ENCODE assay signal across 7 mouse cellular contexts in genomic region chrX:48342731-48343130, GRCm38 (mm10). TPM values are rescaled to one million over a fixed set of nuclear protein-coding genes. Genes with fewer than 3 reads are reported as not detected.
A peak's percentile ranks its signal among the peaks of the same experiment; 100 is the strongest.
DNase-seq lines count a peak whose midpoint lies in the region; ATAC-seq and TF ChIP-seq lines count a peak whose summit lies in the region.

No protein-coding gene starts in this region.

- no peak overlapping the region for H3K27ac ChIP-seq in spleen, adult 2 months (ENCODE audit: insufficient read depth, low read length)
- no peak overlapping the region for H3K27ac ChIP-seq in hindbrain, embryonic 14.5 days
- H3K27ac ChIP-seq in liver, postnatal 0 days (ENCODE audit: low read depth), result no peak overlapping the region
- H3K27ac ChIP-seq in stomach, postnatal 0 days (replicated peaks), result no peak overlapping the region

- no peak for TF ChIP-seq POLR2A in spleen, adult 2 months (IDR thresholded peaks at IDR 0.05; ENCODE audit: low read depth, low read length)

- no peak for TF ChIP-seq CTCF in spleen, adult 2 months (IDR thresholded peaks at IDR 0.05; ENCODE audit: extremely low read depth, insufficient read depth, insufficient read length, insufficient replicate concordance)
- no peak for TF ChIP-seq CTCF in liver, postnatal 0 days (IDR thresholded peaks at IDR 0.05; ENCODE audit: low read depth)
- no peak for TF ChIP-seq CTCF in stomach, postnatal 0 days (IDR thresholded peaks at IDR 0.05; ENCODE audit: low read depth)

- TF ChIP-seq EP300 in liver, postnatal 0 days (IDR thresholded peaks at IDR 0.05; ENCODE audit: low read depth), result no peak
- TF ChIP-seq EP300 in stomach, postnatal 0 days (optimal IDR thresholded peaks at IDR 0.05), result no peak

- no peak for DNase-seq in spleen, adult 2 months (ENCODE audit: low read depth in 1 of 2, low spot score in 2 of 2)
- no peak for DNase-seq in spleen, postnatal 4 days (ENCODE audit: low spot score in 2 of 2)
- DNase-seq in hindbrain, embryonic 14.5 days (ENCODE audit: low spot score), result no peak
- DNase-seq in liver, postnatal 0 days, result peak; percentile 13
- peak; percentile 14 for DNase-seq in stomach, postnatal 0 days (ENCODE audit: low spot score)
- DNase-seq in gastrocnemius, adult 8-10 months (ENCODE audit: low spot score in 2 of 2), result no peak

- ATAC-seq in erythroid progenitor cell, adult 5-6 weeks (replicated peaks; ENCODE audit: low FRiP score, poor library complexity, severe bottlenecking), result peak; percentile 5; the same call in 1 of the 2 replicates
- no peak for ATAC-seq in hindbrain, embryonic 14.5 days (ENCODE audit: low FRiP score)
- no peak for ATAC-seq in liver, postnatal 0 days
- no peak for ATAC-seq in stomach, postnatal 0 days (ENCODE audit: low FRiP score, low TSS enrichment)

- H3K4me1 ChIP-seq in spleen, adult 2 months (ENCODE audit: control insufficient read depth, insufficient read depth, insufficient read length), result no peaks in the 10 kb centered on the region; the same call in 1 of the 2 replicates
- H3K4me1 ChIP-seq in hindbrain, embryonic 14.5 days (replicated peaks; ENCODE audit: control insufficient read depth, insufficient read depth, low read length), result no peaks in the 10 kb centered on the region; the same call in 1 of the 2 replicates
- H3K4me1 ChIP-seq in liver, postnatal 0 days (ENCODE audit: insufficient read depth), result no peaks in the 10 kb centered on the region; the same call in none of the 2 replicates
- no peaks in the 10 kb centered on the region for H3K4me1 ChIP-seq in stomach, postnatal 0 days (replicated peaks; ENCODE audit: control insufficient read depth, insufficient read depth)

- peak overlapping the region; percentile 47; the same call in 1 of the 2 replicates for H3K9ac ChIP-seq in hindbrain, embryonic 14.5 days
- no peak overlapping the region; the same call in 1 of the 2 replicates for H3K9ac ChIP-seq in liver, postnatal 0 days (replicated peaks)
- H3K9ac ChIP-seq in stomach, postnatal 0 days (ENCODE audit: low read length), result peak overlapping the region; percentile 51; the same call in 1 of the 2 replicates

- H3K9me3 ChIP-seq in hindbrain, embryonic 14.5 days (ENCODE audit: control insufficient read depth, low read length), result no peaks in the 10 kb centered on the region
- H3K9me3 ChIP-seq in liver, postnatal 0 days (ENCODE audit: low read length), result no peaks in the 10 kb centered on the region
- H3K9me3 ChIP-seq in stomach, postnatal 0 days (ENCODE audit: control insufficient read depth, low read length), result no peaks in the 10 kb centered on the region

- H3K4me2 ChIP-seq in hindbrain, embryonic 14.5 days (replicated peaks), result peak overlapping the region; percentile 62
- H3K4me2 ChIP-seq in liver, postnatal 0 days (ENCODE audit: low read depth, low read length), result peak overlapping the region; percentile 89
- peak overlapping the region; percentile 71 for H3K4me2 ChIP-seq in stomach, postnatal 0 days (replicated peaks; ENCODE audit: low read depth)

- WGBS in spleen, adult 2 months, result 36% methylated on average over 16 of the region's 16 CpGs
- 8% methylated on average over 16 of the region's 16 CpGs for WGBS in hindbrain, embryonic 14.5 days
- 15% methylated on average over 14 of the region's 16 CpGs for WGBS in liver, postnatal 0 days (ENCODE audit: insufficient replicate concordance)
- WGBS in stomach, postnatal 0 days, result 20% methylated on average over 16 of the region's 16 CpGs

- H3K36me3 ChIP-seq in spleen, adult 2 months (ENCODE audit: control insufficient read depth, insufficient read depth, low read length), result no peaks in the 10 kb centered on the region
- no peaks in the 10 kb centered on the region for H3K36me3 ChIP-seq in hindbrain, embryonic 14.5 days (replicated peaks; ENCODE audit: control insufficient read depth, insufficient read depth)
- H3K36me3 ChIP-seq in liver, postnatal 0 days (replicated peaks; ENCODE audit: insufficient read depth, low read length), result no peaks in the 10 kb centered on the region
- H3K36me3 ChIP-seq in stomach, postnatal 0 days (ENCODE audit: control insufficient read depth, insufficient read depth, low read length), result no peaks in the 10 kb centered on the region

- H3K27me3 ChIP-seq in spleen, adult 2 months (ENCODE audit: control insufficient read depth, insufficient read depth, low read length), result peaks cover 5% of the 10 kb centered on the region; the same call in 1 of the 2 replicates
- H3K27me3 ChIP-seq in hindbrain, embryonic 14.5 days (ENCODE audit: control insufficient read depth, insufficient read depth, low read length), result 0 out of 2 replicates have a peak, but pooled peaks cover 3% of the 10 kb centered on the region
- H3K27me3 ChIP-seq in liver, postnatal 0 days (ENCODE audit: insufficient read depth, low read length), result 0 out of 2 replicates have a peak, but pooled peaks cover 3% of the 10 kb centered on the region
- no peaks in the 10 kb centered on the region for H3K27me3 ChIP-seq in stomach, postnatal 0 days (ENCODE audit: control insufficient read depth, insufficient read depth, low read length)

- H3K4me3 ChIP-seq in spleen, adult 2 months (ENCODE audit: extremely low read depth, insufficient read depth, insufficient read length), result peak overlapping the region; percentile 59
- H3K4me3 ChIP-seq in hindbrain, embryonic 14.5 days (replicated peaks; ENCODE audit: low read length), result peak overlapping the region; percentile 44
- peak overlapping the region; percentile 61 for H3K4me3 ChIP-seq in liver, postnatal 0 days (ENCODE audit: low read depth, low read length)
- H3K4me3 ChIP-seq in stomach, postnatal 0 days (ENCODE audit: low read depth, low read length), result peak overlapping the region; percentile 53

RNA-seq across cellular contexts. Expression of gene Bcorl1, which starts 1.6 kb away (rescaled TPM):
- polyA plus RNA-seq in spleen, adult 2 months (2012; rRNA removed), result 3.1 and 3.4 TPM in 2 replicates
- total RNA-seq in erythroid progenitor cell, adult 5-6 weeks (2015; ENCODE audit: low replicate concordance), result 32.1 and 40.2 TPM in 2 replicates
- 86.3 and 87.1 TPM in 2 replicates for total RNA-seq in erythroid progenitor cell, adult 5-6 weeks (2017; ENCODE audit: low replicate concordance)
- polyA plus RNA-seq in hindbrain, embryonic 14.5 days (2014; fragmentation: Nextera tagmentation; extraction: Ambion mirVana), result 6.9 and 8.1 TPM in 2 replicates
- 1.5 TPM in 2 replicates for polyA plus RNA-seq in liver, postnatal 0 days (2015; fragmentation: Nextera tagmentation; extraction: Ambion mirVana)
- polyA plus RNA-seq in stomach, postnatal 0 days (2015; fragmentation: Nextera tagmentation; extraction: Ambion mirVana), result 2.1 and 2.2 TPM in 2 replicates
- 1 to 10 TPM; 6.2 to 9.3 (median 8.0) TPM for total RNA-seq in gastrocnemius, adult 8-10 months (2022)

Comparison
In these comparisons a context has a peak if more than half of its experiments do, and no peak if none do; other contexts are left out.
1. DNase-seq: peak in liver, postnatal 0 days (single experiment) and stomach, postnatal 0 days (single experiment); none in spleen, adult 2 months (0 of 2), spleen, postnatal 4 days (0 of 2), hindbrain, embryonic 14.5 days (single experiment) and gastrocnemius, adult 8-10 months (0 of 2).
2. Peak in every context shown above with its lines, with median percentiles within 50 percentile points of each other: H3K4me3 ChIP-seq and H3K4me2 ChIP-seq.